Mouse (Mus musculus) left cerebral cortex, postnatal 14 days (tissue): ENCODE measurements around the gene Retreg3. TPM values are rescaled to one million over a fixed set of nuclear protein-coding genes. Genes with fewer than 3 reads are reported as not detected.
"Not testable (repeated sequence)": the region's sequence is repeated elsewhere in the genome, so short reads cannot be mapped to it uniquely, and the experiment has no call there.

Experiments
- DNase-seq, 2 experiments: peaks; one replicate each; pipeline ENCODE4 v3.0.0; 2021 to 2022; ENCODE audit warnings: low spot score in 2 of 2, mixed read lengths in 1 of 2
- intact Hi-C: fragments of 180-260 bp; cut with DNase I; formaldehyde crosslinking; loops from one replicate; pipeline ENCODE4 v1.15.1; 2025
- total RNA-seq, 2 experiments: library from RNA; stranded (reverse); gene quantifications; 2 replicates each; pipeline ENCODE4 v1.2.3; 2021

Gene Retreg3
- total RNA-seq, 2 experiments from 2014 or later: 53.9 to 58.8 TPM

DNA sequence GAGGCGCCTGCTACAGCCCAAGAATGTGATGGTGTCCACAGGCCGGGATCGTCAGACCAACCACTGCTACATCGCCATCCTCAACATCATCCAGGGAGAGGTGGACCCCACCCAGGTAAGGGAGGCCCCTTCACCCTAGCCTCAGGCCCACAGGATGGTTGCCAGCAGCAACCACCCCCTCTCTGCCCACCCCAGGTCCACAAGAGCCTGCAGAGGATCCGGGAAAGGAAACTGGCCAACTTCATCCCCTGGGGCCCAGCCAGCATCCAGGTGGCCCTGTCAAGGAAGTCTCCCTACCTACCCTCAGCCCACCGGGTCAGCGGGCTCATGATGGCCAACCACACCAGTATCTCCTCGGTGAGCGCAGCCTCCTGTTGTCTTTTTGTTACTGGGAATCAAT is 5.3 kb upstream of the Retreg3 start:
- not testable (repeated sequence) for DNase-seq
- intact Hi-C loops: loop anchor here (10.0 kb wide), 1 partner anchor 50 kb away; the partner anchor contains the start of genes Ccr10, Cntnap1 and Plekhh3

- intact Hi-C loops: loop anchor here (10.0 kb wide), 1 partner anchor 50 kb away; the partner anchor contains the start of genes Ccr10, Cntnap1 and Plekhh3
- DNase-seq: not testable (repeated sequence)
Measured at GRCm38 (mm10) chr11:101124494-101124893, 4.8 kb upstream of the Retreg3 start.

DNA sequence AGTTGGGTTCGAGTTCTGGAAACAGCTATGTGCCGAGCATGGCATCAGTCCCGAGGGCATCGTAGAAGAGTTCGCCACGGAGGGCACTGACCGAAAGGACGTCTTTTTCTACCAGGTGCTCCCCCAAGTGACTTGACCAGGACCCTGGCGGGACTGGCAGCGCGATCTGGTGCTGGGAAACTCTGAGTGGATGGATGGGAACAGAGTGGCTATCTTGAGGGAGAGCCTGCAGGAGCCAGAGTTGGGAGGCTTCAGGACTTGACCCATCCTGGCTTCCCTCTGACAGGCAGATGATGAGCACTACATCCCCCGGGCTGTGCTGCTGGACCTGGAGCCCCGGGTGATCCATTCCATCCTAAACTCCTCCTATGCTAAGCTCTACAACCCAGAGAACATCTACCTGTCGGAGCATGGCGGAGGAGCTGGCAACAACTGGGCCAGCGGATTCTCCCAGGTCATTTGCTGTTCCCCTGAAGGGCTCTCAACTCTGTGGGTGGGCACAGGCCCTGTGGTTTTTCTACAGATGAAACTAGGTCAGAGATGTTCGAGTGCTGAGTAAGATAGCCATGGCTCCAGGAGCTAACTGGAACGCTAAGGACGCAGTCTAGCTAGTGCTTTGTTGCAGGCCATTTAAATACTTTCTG is 974 bp upstream of the Retreg3 start:
- intact Hi-C loops: loop anchor here (10.0 kb wide), 1 partner anchor 54 kb away; the partner anchor contains the start of genes Ccr10, Cntnap1 and Plekhh3
- DNase-seq: no peak

DNA sequence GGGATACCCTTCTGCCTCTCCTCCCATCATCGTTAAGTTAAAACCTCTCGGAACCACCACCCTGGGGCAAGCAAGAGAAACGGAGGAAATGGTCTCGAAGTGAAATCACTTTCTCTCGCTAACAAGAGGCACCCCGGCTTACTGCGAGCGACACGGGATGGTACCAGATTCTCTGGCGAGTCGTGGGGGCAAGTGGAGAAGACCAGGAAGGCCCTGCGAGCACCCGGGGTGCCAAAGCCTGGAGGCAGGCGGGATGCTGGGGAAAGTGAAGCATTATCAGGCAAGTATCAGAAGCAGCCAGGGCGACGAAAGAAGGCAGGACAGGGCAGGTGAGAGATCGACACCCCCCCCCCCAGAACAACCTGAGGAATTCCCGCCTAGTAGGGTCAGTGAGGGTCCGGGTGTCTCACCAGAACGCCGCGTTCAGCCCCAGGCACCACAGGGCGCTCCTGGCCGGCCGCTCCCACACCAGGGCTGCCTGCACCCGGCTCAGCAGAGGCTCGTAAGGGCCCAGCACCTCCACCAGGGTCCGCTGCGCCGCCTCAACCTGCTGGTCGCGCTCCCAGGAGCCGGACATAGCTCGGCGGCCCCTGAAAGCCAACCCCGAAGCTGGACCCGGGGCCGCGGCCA is 447 bp downstream of the Retreg3 start:
- DNase-seq: no peak
- intact Hi-C loops: no loop called here

- intact Hi-C loops: no loop called here
- no peak for DNase-seq
Measured at GRCm38 (mm10) chr11:101118105-101118504, 1.6 kb downstream of the Retreg3 start.

DNA sequence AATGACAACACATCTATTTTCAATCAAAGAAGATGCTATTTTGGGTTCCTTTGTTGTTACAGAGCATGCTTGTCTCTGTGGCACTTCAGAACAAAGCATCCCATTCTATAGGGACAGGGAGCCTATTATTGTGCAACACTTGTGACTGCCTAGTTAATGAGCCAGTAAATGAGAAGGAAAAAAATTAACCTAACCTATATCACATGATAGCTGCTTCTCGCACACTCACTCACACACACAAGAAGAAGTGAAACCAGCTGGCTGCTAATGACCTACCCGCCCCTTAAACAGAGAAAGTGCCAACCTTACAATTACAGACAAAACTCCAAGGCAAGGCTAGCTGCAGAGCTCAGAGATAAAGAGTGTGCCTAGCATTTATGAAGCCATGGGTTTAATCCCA is 4.1 kb downstream of the Retreg3 start:
- intact Hi-C loops: no loop called here

DNA sequence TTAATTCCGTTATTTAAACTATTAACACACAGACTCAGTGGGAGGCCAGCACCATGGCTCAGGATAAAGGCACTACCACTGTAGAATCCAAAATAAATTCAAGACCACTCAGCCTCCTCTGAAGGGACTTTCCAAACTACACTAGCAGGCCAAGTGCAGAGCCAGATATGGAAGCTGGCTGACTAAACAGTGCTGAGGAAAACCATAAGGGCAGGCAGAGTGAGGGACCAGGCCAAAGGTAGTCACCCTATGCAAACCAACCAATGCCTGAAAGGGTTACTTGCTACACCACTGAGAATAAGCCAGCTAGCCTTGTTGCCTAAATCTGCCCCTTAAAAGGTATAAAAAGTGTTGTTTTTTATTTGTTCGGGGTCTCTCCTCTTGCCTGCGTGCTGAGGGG is 7.5 kb downstream of the Retreg3 start:
- intact Hi-C loops: no loop called here
- DNase-seq: no peak

More for the DNA sequence above, 4.1 kb downstream of the Retreg3 start:
- no peak for DNase-seq

GRCm38 (mm10) chr11:101111178-101111577 is 8.5 kb downstream of the Retreg3 start:
- intact Hi-C loops: no loop called here
- DNase-seq: no peak

GRCm38 (mm10) chr11:101110708-101111107 is 9.0 kb downstream of the Retreg3 start:
- no peak for DNase-seq
- intact Hi-C loops: no loop called here

GRCm38 (mm10) chr11:101109351-101109750 is 10.3 kb downstream of the Retreg3 start:
- intact Hi-C loops: no loop called here
- DNase-seq: no peak

GRCm38 (mm10) chr11:101103011-101103410 is 16.7 kb downstream of the Retreg3 start:
- intact Hi-C loops: no loop called here
- no peak for DNase-seq

DNA sequence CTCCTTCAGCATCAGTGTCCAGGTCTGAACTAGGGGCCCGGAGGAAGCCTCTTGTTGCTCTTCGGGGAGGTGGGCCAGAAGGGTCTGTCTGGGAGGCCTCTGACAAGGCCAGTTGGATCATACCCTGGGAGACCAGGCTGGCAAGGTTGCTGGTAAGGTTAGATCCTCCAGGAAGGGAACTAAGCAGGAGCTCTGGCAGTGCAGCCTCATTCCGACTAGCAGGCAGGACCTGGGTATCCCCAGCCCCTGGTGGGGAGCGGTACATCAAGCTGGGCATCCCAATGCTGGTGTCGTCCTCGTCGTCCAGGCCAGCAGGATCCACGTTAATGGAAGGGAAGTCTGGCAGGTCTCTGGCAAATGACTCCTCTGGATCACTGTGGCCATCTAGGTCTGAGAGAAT is 21.5 kb downstream of the Retreg3 start:
- intact Hi-C loops: loop anchor here (5.0 kb wide), 1 partner anchor 74 kb away; the partner anchor contains the start of genes Cntnap1 and Plekhh3
- DNase-seq: no peak

GRCm38 (mm10) chr11:101095314-101096024 is 24.2 kb downstream of the Retreg3 start, which contains the start of gene Psmc3ip:
Gene Psmc3ip, minus strand, starts transcription at chr11:101095436.
- peak; percentile 95 to 96 for DNase-seq
- intact Hi-C loops: loop anchor here (5.0 kb wide), 1 partner anchor 77 kb away; the partner anchor contains the start of genes Cntnap1 and Plekhh3

- no peak for DNase-seq
- intact Hi-C loops: loop anchor here (5.0 kb wide), 1 partner anchor 77 kb away; the partner anchor contains the start of genes Cntnap1 and Plekhh3
Measured at GRCm38 (mm10) chr11:101094930-101095313, 24.8 kb downstream of the Retreg3 start.

DNA sequence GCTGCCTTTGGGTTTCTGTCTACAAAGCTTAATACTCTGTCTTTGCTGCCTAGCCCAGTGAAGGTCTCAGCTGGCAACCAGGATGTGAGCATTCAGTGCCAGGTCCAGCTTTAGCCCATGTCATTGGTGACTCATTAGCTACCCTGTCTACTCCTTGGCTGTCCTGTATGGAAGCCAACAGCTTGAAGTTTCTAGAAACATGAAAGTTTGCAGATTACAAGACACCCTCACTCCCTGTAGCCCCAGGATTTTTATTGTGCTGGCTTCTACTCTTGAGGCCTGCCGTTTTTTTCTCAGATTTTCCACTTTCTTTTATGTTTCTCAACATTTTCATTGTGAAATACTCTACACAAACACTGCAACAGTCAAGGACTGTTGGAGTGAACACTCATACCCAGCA is 29.8 kb downstream of the Retreg3 start:
- DNase-seq: no peak
- intact Hi-C loops: no loop called here

DNA sequence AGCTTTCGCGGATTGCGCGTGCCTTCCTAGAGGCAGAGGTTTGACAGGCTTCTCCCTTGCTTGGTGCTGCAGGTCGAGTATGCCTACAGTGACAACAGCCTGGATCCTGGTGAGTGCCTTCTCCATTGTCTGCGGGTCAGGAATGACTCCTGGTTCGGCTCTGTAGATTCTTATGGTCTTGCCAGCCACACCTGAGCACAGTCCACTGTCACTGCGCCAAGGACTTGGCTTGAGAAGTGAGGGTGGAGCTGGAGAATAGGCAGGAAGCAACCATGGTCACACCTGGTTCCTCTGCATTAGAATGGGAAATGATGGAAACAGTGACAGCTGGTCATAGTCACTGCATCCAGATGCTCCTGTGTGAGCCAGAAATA is 32.0 kb downstream of the Retreg3 start:
- DNase-seq: no peak
- intact Hi-C loops: no loop called here

GRCm38 (mm10) chr11:101086756-101087681 is 32.7 kb downstream of the Retreg3 start, which contains the start of gene Mlx:
Gene Mlx, plus strand, starts transcription at chr11:101087277.
- peak; percentile 94 to 95 for DNase-seq
- intact Hi-C loops: no loop called here

- DNase-seq: no peak
- intact Hi-C loops: no loop called here
Measured at GRCm38 (mm10) chr11:101086323-101086674, 33.4 kb downstream of the Retreg3 start.
